Mouse (Mus musculus) adrenal gland, postnatal 36 days (tissue): ENCODE results near the gene Vmn2r105. TPM values are rescaled to one million over a fixed set of nuclear protein-coding genes. Genes with fewer than 3 reads are reported as not detected.

Experiments used
- DNase-seq, 2 experiments: peaks; one replicate each; pipeline ENCODE4 v3.0.0; 2021; ENCODE audit warnings: mixed read lengths in 1 of 2
- long read RNA-seq, 2 experiments: library from polyadenylated mRNA; stranded (forward); transcript quantifications; one replicate each; pipeline ENCODE4 v2.0.0; 2021; ENCODE audit warnings: borderline sequencing depth in 2 of 2
- total RNA-seq, 2 experiments: library from RNA; stranded (reverse); gene quantifications; 2 replicates each; pipeline ENCODE4 v1.2.3; 2021

Gene Vmn2r105
- total RNA-seq, result not detected
- long read RNA-seq, experiment 1, result 0 reads
- long read RNA-seq, experiment 2, result 0 reads

GRCm38 (mm10) chr17:20234952-20235351, at the start of gene Vmn2r105:
TSS of gene Vmn2r105 (minus strand) at chr17:20235052.
- DNase-seq, result no peak

- DNase-seq, result no peak
These were observed 20.7 kb upstream of the Vmn2r105 start for GRCm38 (mm10) chr17:20255522-20255921.

DNA sequence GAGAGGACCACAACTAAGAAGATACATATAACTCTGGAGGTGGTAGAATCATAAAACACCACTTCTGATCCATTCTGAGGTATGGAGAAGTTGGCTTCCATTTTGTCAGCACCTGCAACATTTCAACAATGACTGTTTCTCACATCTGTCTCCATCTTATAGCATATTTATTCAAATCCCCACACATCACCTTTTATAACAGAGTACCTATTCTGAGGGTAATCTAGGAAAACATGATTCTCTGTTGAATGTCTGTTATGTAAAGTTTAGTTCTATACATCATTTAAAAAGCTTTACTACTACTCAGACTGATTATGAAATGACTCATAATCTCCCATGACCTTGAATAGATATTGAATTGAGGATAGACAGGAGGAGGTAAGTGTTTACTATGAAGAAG, 51.9 kb downstream of the Vmn2r105 start, which contains the start of gene Fpr-rs6:
TSS of gene Fpr-rs6 (minus strand) at position 101 of the 400 bp plus-strand sequence.
- DNase-seq, result no peak

Other genes starting within 250 kb of the Vmn2r105 start
- not detected for gene Vmn2r104, start 186.7 kb downstream of the Vmn2r105 start, total RNA-seq
- not detected for gene Fpr-rs7, start 120.8 kb downstream of the Vmn2r105 start, total RNA-seq
- not detected for gene Fpr-rs6, start 52.0 kb downstream of the Vmn2r105 start, total RNA-seq
- not detected for gene Vmn2r106, start 50.5 kb upstream of the Vmn2r105 start, total RNA-seq
- not detected for gene Vmn2r107, start 110.2 kb upstream of the Vmn2r105 start, total RNA-seq
- gene Vmn1r224, start 179.1 kb upstream of the Vmn2r105 start, total RNA-seq, result not detected
- not detected for gene Vmn2r108, start 246.3 kb upstream of the Vmn2r105 start, total RNA-seq